Mouse (Mus musculus) forebrain, embryonic 16.5 days (tissue): ENCODE data around the gene 4933402N03Rik. TPM values are rescaled to one million over a fixed set of nuclear protein-coding genes. Genes with fewer than 3 reads are reported as not detected.

ENCODE experiments used
- ATAC-seq: fragments of 200-750 bp; cut with Nextera tagmentation; 2 replicates; pipeline ENCODE4 v1.8.0; 2017; ENCODE audit warnings: mild to moderate bottlenecking, moderate library complexity
- H3K27ac ChIP-seq: fragments of 300-500 bp; sonication (generic); 2 replicates; pipeline ENCODE4 v1.5.1; 2014; ENCODE audit warnings: low read length, control low read depth
- H3K27me3 ChIP-seq: fragments of 300-500 bp; sonication (generic); replicated peaks from 2 replicates; pipeline ENCODE4 v1.6.1; 2014; ENCODE audit warnings: low read length; ENCODE audit not compliant: control insufficient read depth, insufficient read depth
- H3K36me3 ChIP-seq: fragments of 300-500 bp; sonication (generic); 2 replicates; pipeline ENCODE4 v1.6.1; 2014; ENCODE audit not compliant: control insufficient read depth, insufficient read depth
- H3K4me1 ChIP-seq: fragments of 300-500 bp; sonication (generic); replicated peaks from 2 replicates; pipeline ENCODE4 v1.6.1; 2014; ENCODE audit warnings: low read length; ENCODE audit not compliant: control insufficient read depth, insufficient read depth
- H3K4me2 ChIP-seq: fragments of 300-500 bp; sonication (generic); 2 replicates; pipeline ENCODE4 v1.6.1; 2014; ENCODE audit warnings: mild to moderate bottlenecking, low read length, control low read depth
- H3K4me3 ChIP-seq: fragments of 300-500 bp; sonication (generic); replicated peaks from 2 replicates; pipeline ENCODE4 v1.5.1; 2014; ENCODE audit warnings: mild to moderate bottlenecking, low read length, control low read depth
- H3K9ac ChIP-seq: fragments of 300-500 bp; sonication (generic); replicated peaks from 2 replicates; pipeline ENCODE4 v1.6.1; 2014; ENCODE audit warnings: low read depth, low read length, control low read depth
- H3K9me3 ChIP-seq: fragments of 300-500 bp; sonication (generic); 2 replicates; pipeline ENCODE4 v1.6.1; 2016; ENCODE audit warnings: low read length; ENCODE audit not compliant: control insufficient read depth
- WGBS: fragments of 180-500 bp; shearing (Covaris S2); extraction: QIAGEN DNeasy Blood & Tissue Kit; methylation state at CpG from one replicate; pipeline ENCODE4 v1.1.7; 2014; 5-methylcytosine and 5-hydroxymethylcytosine counted together
- polyA plus RNA-seq: library from polyadenylated mRNA; unstranded; fragments of >200 nt; fragmentation: Nextera tagmentation; extraction: Ambion mirVana; gene quantifications from 2 replicates; pipeline ENCODE4 v1.2.1, GENCODE M21; 2015

Gene 4933402N03Rik
- polyA plus RNA-seq: not detected in 2 replicates

DNA sequence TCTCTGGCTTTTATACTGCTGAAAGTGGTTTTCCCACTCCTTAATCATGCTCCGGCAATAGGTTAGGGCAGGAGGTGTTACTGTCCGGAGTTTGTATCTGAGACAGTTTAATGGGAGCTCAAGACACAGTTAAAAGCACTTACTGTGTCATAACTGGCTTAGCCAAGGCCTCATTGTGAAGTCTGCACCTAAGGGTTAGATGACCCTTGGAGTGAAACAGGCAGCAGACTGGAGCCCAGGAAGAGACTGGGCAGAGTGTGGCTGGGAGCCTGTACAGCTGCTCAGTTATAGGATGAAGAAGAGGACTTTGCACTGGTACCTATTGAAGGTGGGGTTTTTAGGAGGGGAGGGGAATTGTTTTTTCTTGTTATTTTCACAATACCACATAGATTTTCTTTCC, at the start of gene 4933402N03Rik:
4933402N03Rik (minus strand) TSS at position 101 of the 400 bp plus-strand sequence.
- H3K27me3 ChIP-seq: no peaks in the 10 kb centered on the region
- no peak within 1 kb of the TSS for H3K27ac ChIP-seq
- H3K4me2 ChIP-seq: no peak within 1 kb of the TSS
- ATAC-seq: no peak
- no peak within 1 kb of the TSS for H3K9ac ChIP-seq
- no peak within 1 kb of the TSS for H3K4me3 ChIP-seq
- no peaks in the 10 kb centered on the region for H3K4me1 ChIP-seq
- H3K36me3 ChIP-seq: no peaks in the 10 kb centered on the region
- no peaks in the 10 kb centered on the region for H3K9me3 ChIP-seq
- 88% methylated on average over 2 of the region's 2 CpGs for WGBS

DNA sequence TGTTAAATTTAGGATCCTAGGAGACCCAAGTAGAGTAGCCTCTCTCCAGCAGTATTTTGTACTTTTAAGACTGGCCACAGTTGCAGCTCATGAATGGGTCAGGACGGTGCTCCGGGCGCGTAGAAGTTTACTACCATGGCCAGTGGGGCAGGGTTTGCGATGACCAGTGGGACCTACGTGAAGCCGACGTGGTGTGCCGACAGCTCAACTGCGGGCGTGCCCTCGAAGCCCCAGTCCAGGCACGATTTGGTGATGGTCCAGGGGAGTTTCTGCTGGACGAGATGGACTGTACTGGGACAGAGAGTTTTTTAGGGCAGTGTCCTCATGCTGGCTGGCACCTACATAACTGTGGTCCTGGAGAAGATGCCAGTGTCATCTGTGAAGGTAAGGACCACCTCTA, 41.9 kb upstream of the 4933402N03Rik start:
- 97% methylated on average over 14 of the region's 14 CpGs for WGBS
- H3K9ac ChIP-seq: no peak overlapping the region
- no peaks in the 10 kb centered on the region for H3K4me1 ChIP-seq
- H3K27me3 ChIP-seq: no peaks in the 10 kb centered on the region
- no peak overlapping the region for H3K27ac ChIP-seq
- no peak overlapping the region for H3K4me3 ChIP-seq
- H3K4me2 ChIP-seq: no peak overlapping the region
- no peak for ATAC-seq
- no peaks in the 10 kb centered on the region for H3K36me3 ChIP-seq
- H3K9me3 ChIP-seq: no peaks in the 10 kb centered on the region

DNA sequence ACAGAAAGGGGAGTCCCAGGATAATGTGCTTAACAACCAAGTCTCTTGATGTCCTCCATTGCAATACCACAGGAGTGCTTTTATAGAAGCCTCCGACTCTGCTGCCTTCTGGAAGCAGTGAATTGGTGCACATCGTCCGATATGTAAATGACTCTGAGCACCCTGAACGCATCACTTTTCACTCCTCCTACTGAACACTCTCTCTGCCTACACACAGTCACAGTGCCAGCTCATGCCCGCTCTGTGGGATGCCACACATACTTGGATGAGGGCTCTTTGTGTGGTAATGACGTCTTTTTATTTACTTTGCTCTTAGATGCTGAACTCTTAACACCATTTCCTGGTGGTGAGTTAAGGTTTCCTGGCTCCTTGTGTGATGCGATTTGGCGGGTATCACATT, 40.9 kb upstream of the 4933402N03Rik start:
- no peak overlapping the region for H3K9ac ChIP-seq
- H3K36me3 ChIP-seq: no peaks in the 10 kb centered on the region
- ATAC-seq: no peak
- no peaks in the 10 kb centered on the region for H3K9me3 ChIP-seq
- H3K4me1 ChIP-seq: no peaks in the 10 kb centered on the region
- no peak overlapping the region for H3K4me3 ChIP-seq
- 74% methylated on average over 8 of the region's 8 CpGs for WGBS
- H3K27ac ChIP-seq: no peak overlapping the region
- H3K4me2 ChIP-seq: no peak overlapping the region
- H3K27me3 ChIP-seq: no peaks in the 10 kb centered on the region

DNA sequence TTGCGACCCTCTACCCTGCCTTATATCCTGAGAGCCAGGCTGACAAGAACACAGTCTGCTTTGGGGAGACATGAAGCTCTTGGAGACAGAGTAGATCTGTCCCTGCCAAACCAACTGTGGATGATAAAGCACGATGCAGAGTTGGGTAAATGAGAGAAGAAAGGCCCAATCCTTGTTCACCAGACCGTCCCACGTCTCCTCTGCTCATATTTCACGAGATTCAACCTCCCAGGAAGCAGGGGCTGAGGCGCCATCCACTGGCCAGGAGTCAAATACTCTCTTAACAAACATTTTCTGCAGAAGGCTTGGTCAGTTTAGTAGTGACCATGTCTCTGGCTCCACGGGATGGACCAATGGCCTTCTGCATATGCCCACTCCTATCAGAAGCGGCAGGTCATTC, 38.2 kb upstream of the 4933402N03Rik start:
- no peak overlapping the region for H3K4me2 ChIP-seq
- no peak for ATAC-seq
- no peaks in the 10 kb centered on the region for H3K36me3 ChIP-seq
- no peak overlapping the region for H3K4me3 ChIP-seq
- no peaks in the 10 kb centered on the region for H3K4me1 ChIP-seq
- H3K27me3 ChIP-seq: no peaks in the 10 kb centered on the region
- H3K9me3 ChIP-seq: no peaks in the 10 kb centered on the region
- H3K9ac ChIP-seq: no peak overlapping the region
- H3K27ac ChIP-seq: no peak overlapping the region
- 67% methylated on average over 8 of the region's 8 CpGs for WGBS

DNA sequence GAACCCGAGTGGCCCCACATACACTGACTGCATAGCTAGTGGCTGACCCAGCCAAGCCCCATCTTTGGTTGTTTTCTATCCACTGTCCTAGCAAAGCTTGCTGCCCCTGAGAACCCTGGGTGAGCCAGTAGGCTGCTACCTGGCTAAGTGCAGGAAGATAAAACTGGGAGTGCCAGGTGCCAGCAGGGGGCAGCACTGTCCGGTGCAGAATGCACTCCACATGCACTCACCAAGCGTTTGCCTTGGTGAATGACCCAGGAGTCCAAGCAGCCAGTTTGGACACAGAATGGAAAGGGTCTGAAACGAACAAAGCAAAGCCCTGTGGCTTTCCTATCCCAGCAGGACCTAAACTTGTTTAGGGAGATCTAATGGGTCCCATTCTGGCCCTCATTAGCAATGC, 36.6 kb upstream of the 4933402N03Rik start:
- no peak overlapping the region for H3K4me3 ChIP-seq
- H3K36me3 ChIP-seq: no peaks in the 10 kb centered on the region
- no peak overlapping the region for H3K9ac ChIP-seq
- WGBS: 21% methylated on average over 4 of the region's 4 CpGs
- H3K27ac ChIP-seq: no peak overlapping the region
- H3K4me1 ChIP-seq: no peaks in the 10 kb centered on the region
- H3K27me3 ChIP-seq: no peaks in the 10 kb centered on the region
- H3K9me3 ChIP-seq: no peaks in the 10 kb centered on the region
- ATAC-seq: no peak
- H3K4me2 ChIP-seq: no peak overlapping the region

DNA sequence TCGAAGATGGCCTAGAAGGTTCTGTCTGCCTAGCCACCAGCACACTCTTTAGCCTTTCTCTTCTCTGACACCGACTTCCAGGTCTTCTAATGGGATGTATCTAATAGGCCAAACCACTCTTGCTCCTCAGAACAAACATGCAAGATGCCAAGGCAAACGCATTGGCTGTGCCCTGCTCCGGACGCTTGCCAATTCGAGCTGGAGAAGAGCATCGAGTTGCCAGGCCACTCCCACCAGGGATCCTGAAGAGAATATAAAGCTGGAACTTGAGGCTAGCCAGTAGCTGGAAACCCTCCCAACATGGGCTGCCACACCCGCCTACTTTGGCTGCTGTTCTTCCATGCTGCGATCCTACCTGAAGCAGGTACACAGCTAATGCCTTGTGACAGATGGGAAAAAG, 28.0 kb upstream of the 4933402N03Rik start, which contains the start of gene 5430419D17Rik:
5430419D17Rik (plus strand) TSS at position 282 of the 400 bp plus-strand sequence.
- Histone ChIP-seq H3K4me1 (no peaks in the 10 kb centered on the region), H3K36me3 (no peaks in the 10 kb centered on the region), H3K9me3 (no peaks in the 10 kb centered on the region), H3K27ac (no peak within 1 kb of the TSS), H3K4me2 (no peak within 1 kb of the TSS), H3K9ac (no peak within 1 kb of the TSS), H3K4me3 (no peak within 1 kb of the TSS), H3K27me3 (no peaks in the 10 kb centered on the region)
- ATAC-seq: no peak
- WGBS: 83% methylated on average over 9 of the region's 9 CpGs

DNA sequence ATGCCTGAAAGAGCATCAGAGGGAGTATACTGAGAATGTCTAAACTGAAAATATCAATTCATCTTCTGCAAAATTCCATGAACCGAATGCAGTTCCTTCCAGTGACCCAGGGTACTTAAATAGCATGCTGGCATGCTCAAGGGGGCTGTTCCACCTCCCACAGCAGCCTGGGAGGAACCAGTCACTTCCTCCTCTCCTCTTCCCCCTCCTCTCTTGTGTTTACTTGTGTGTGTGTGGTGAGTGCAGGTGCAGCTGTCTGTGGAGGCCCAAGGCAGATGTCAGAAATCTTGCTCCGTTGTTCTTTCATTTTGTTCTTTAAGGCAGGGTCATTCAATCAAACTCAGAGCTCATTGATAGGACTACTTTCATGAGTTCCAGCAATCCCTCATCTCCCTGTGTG, 23.0 kb upstream of the 4933402N03Rik start:
- H3K36me3 ChIP-seq: no peaks in the 10 kb centered on the region
- no peak overlapping the region for H3K4me3 ChIP-seq
- H3K9ac ChIP-seq: no peak overlapping the region
- no peaks in the 10 kb centered on the region for H3K9me3 ChIP-seq
- no peak for ATAC-seq
- H3K4me1 ChIP-seq: no peaks in the 10 kb centered on the region
- WGBS: 73% methylated on average over 2 of the region's 2 CpGs
- H3K27ac ChIP-seq: no peak overlapping the region
- H3K27me3 ChIP-seq: no peaks in the 10 kb centered on the region
- no peak overlapping the region for H3K4me2 ChIP-seq

DNA sequence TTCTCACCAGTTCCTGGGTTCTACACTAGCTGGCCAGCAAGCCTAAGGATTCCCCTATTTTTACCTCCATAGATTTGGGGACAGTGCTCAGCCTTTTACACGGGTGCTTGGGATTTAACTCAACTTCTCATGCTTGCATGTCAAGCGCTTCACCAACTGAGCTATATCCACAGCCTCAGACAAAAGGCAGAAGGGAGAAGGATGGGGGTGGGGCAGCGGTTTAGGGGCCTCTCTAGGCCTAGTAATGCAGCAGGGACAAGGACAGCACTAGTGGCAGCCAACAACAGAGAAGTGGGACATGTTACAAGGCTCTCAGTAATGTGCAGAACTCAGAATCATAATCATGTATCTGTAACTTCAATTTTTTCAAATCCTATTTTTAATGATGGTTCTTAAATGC, 21.7 kb upstream of the 4933402N03Rik start:
- Histone ChIP-seq H3K4me1 (no peaks in the 10 kb centered on the region), H3K9me3 (no peaks in the 10 kb centered on the region), H3K27ac (no peak overlapping the region), H3K27me3 (no peaks in the 10 kb centered on the region), H3K36me3 (no peaks in the 10 kb centered on the region), H3K9ac (no peak overlapping the region), H3K4me2 (no peak overlapping the region), H3K4me3 (no peak overlapping the region)
- WGBS: 82% methylated on average over 3 of the region's 3 CpGs
- no peak for ATAC-seq

DNA sequence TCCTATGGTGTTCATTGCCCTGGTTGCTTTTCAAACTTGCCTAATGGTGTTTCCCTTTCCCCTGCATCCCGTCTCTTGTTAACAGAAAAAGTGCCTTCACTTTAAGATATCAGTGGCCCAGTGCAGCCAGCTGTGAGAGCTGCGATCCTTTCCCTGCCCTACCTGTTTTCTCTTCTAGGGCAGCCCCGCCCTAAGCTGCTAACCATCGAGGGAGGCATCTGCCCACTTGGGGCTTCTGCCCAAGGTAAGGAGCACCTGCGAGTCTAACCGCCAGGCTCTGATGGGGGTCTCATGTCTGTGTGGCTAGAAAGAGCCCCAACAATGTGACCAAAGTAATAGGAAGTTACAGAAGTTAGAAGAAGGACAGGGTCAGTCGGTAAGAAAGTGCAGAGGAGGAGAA, 16.1 kb upstream of the 4933402N03Rik start:
- no peaks in the 10 kb centered on the region for H3K27me3 ChIP-seq
- WGBS: 77% methylated on average over 7 of the region's 7 CpGs
- H3K9me3 ChIP-seq: no peaks in the 10 kb centered on the region
- no peak overlapping the region for H3K27ac ChIP-seq
- no peaks in the 10 kb centered on the region for H3K4me1 ChIP-seq
- H3K4me2 ChIP-seq: no peak overlapping the region
- no peaks in the 10 kb centered on the region for H3K36me3 ChIP-seq
- H3K4me3 ChIP-seq: no peak overlapping the region
- ATAC-seq: no peak
- H3K9ac ChIP-seq: no peak overlapping the region

DNA sequence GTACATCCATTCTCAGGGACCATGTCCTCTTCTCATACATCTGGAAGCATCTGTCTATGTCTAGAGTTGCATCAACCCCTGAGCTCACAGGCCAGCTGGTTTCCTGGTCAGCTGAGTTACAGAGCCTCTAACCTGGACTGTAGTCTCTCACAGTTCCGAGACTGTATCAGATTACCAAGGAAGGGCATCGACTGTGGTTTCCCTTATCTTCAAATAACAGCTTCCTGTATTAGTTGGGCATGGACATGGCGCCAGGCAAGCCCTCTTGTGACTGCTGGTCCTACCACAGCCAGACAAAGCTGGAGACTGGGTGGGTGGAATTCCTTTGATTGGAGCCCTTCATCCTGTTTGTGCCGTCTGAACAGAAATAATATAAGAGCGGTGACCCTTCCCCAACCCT, 6.9 kb upstream of the 4933402N03Rik start:
- Histone ChIP-seq H3K9ac (no peak overlapping the region), H3K4me3 (no peak overlapping the region), H3K27ac (no peak overlapping the region), H3K36me3 (no peaks in the 10 kb centered on the region), H3K9me3 (no peaks in the 10 kb centered on the region), H3K27me3 (no peaks in the 10 kb centered on the region), H3K4me1 (no peaks in the 10 kb centered on the region), H3K4me2 (no peak overlapping the region)
- ATAC-seq: no peak
- 91% methylated on average over 5 of the region's 5 CpGs for WGBS
